Mouse (Mus musculus) embryonic fibroblast, embryonic 13.5 days (primary cell): ENCODE results near the gene 2700097O09Rik.

Experiments
- CTCF ChIP-seq: IDR thresholded peaks from 2 replicates; pipeline ENCODE4 v1.5.1; 2011; ENCODE audit warnings: mild to moderate bottlenecking, control low read depth, low read length, moderate library complexity, borderline replicate concordance; ENCODE audit not compliant: insufficient read depth
- POLR2A ChIP-seq: IDR thresholded peaks from 2 replicates; pipeline ENCODE4 v1.6.1; 2011; ENCODE audit warnings: low read depth, mild to moderate bottlenecking, control low read depth, low read length, moderate library complexity

- no peak for TF ChIP-seq CTCF
- no peak for TF ChIP-seq POLR2A
Measured at GRCm38 (mm10) chr12:55004396-55004795, 75.5 kb downstream of the 2700097O09Rik start.
